Mouse (Mus musculus): ENCODE measurements at regions not wholly inside any gene's neighbourhood (a gene's known extent, or its start where the extent isn't known, plus 50 kb on each side); places are given as distances from the start of the nearest gene placed in this dataset.

DNA sequence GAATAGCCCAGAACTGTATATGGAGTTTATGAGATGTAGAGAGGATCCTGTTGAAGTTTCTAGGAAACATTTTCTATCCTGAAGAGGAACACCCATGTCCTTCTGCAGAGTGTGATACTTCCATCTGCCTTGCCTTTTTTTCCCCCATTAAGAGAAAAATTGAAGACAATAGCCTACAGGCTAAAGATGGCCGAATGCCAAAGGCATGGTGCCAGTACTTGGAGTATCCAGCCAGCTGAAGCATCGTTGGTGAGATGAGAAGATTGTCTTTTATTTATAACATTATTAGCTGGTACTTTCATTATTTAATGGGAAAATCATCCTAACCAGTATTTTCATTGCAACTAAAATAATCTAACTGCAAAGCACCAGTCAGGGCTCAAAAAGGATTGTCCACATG lies 1135.4 kb downstream of the Gsdmc2 start:
- Histone ChIP-seq H3K4me3 (ENCODE audit: control insufficient read depth in 1 of 2, insufficient read depth in 1 of 2, low read depth in 2 of 2, low read length in 2 of 2) (no peak overlapping the region), H3K4me1 (ENCODE audit: control insufficient read depth in 1 of 2, insufficient read depth in 2 of 2, low read length in 2 of 2) (no peaks in the 10 kb centered on the region), H3K27ac (ENCODE audit: control insufficient read depth, low read depth, low read length) (no peak overlapping the region), H3K9me3 (replicated peaks; ENCODE audit: insufficient read depth, low read length) (no peaks in the 10 kb centered on the region), H3K36me3 (ENCODE audit: control insufficient read depth in 1 of 2, insufficient read depth in 2 of 2, low read length in 2 of 2) (no peaks in the 10 kb centered on the region), H3K79me2 (ENCODE audit: control insufficient read depth, insufficient read depth, low read length, poor library complexity) (no peaks in the 10 kb centered on the region), H3K9ac (ENCODE audit: control insufficient read depth, low read depth, low read length, poor library complexity, severe bottlenecking) (no peak overlapping the region), H3K27me3 (ENCODE audit: control insufficient read depth in 1 of 2, insufficient read depth in 2 of 2, low read length in 2 of 2) (peaks cover 0 to 2% of the 10 kb centered on the region in 2 experiments; a peak in 1 of 4 replicates)
- DNase-seq (ENCODE audit: low read depth, low spot score) = no peak
- TF ChIP-seq RCOR1 (IDR thresholded peaks at IDR 0.05; ENCODE audit: low read depth, low read length) = no peak
- no peak for TF ChIP-seq UBTF (IDR thresholded peaks at IDR 0.05; ENCODE audit: borderline replicate concordance, insufficient read depth, low read depth, low read length)

DNA sequence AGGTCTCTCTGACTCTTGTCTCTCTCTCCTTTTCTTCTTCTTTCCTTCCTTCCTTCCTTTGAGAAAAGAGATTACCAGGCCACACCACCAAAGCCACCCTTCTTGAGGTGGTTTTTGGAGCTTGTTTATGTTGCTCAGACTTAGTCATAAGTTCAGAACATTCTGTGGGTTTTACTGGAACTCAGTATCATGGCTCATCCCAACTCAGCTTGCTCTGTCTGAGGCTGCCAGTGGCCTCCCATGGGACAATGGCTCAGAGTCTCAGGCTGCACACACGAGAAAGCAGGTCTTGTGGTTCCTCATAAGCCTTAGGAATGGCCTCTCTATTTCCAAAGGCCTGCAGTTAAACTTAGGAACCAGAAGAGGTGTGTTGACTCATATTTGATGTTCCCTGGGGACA lies 1146.4 kb downstream of the Gsdmc2 start:
- Histone ChIP-seq H3K36me3 (ENCODE audit: control insufficient read depth in 1 of 2, insufficient read depth in 2 of 2, low read length in 2 of 2) (no peaks in the 10 kb centered on the region), H3K4me3 (ENCODE audit: control insufficient read depth in 1 of 2, insufficient read depth in 1 of 2, low read depth in 2 of 2, low read length in 2 of 2) (no peak overlapping the region), H3K4me1 (ENCODE audit: control insufficient read depth in 1 of 2, insufficient read depth in 2 of 2, low read length in 2 of 2) (no peaks in the 10 kb centered on the region), H3K9ac (ENCODE audit: control insufficient read depth, low read depth, low read length, poor library complexity, severe bottlenecking) (no peak overlapping the region), H3K9me3 (replicated peaks; ENCODE audit: insufficient read depth, low read length) (no peaks in the 10 kb centered on the region), H3K79me2 (ENCODE audit: control insufficient read depth, insufficient read depth, low read length, poor library complexity) (no peaks in the 10 kb centered on the region), H3K27ac (ENCODE audit: control insufficient read depth, low read depth, low read length) (no peak overlapping the region), H3K27me3 (ENCODE audit: control insufficient read depth in 1 of 2, insufficient read depth in 2 of 2, low read length in 2 of 2) (no peaks in the 10 kb centered on the region; a peak in 1 of 4 replicates)
- no peak for DNase-seq (ENCODE audit: low read depth, low spot score)
- TF ChIP-seq ETS1 (IDR thresholded peaks at IDR 0.05; ENCODE audit: low read depth, low read length) (no peak), MYC (IDR thresholded peaks at IDR 0.05; ENCODE audit: low read depth, low read length) (no peak), NELFE (IDR thresholded peaks at IDR 0.05; ENCODE audit: low read depth, low read length) (no peak), TCF12 (IDR thresholded peaks at IDR 0.05; ENCODE audit: low read depth, low read length) (no peak), EP300 (IDR thresholded peaks at IDR 0.05; ENCODE audit: low read depth in 1 of 2, low read length in 2 of 2) (no peak), ZKSCAN1 (IDR thresholded peaks at IDR 0.05; ENCODE audit: low read depth, low read length) (no peak), USF2 (IDR thresholded peaks at IDR 0.05; ENCODE audit: borderline replicate concordance in 1 of 2, insufficient read depth in 1 of 2, low read depth in 1 of 2, low read length in 2 of 2) (no peak)

DNA sequence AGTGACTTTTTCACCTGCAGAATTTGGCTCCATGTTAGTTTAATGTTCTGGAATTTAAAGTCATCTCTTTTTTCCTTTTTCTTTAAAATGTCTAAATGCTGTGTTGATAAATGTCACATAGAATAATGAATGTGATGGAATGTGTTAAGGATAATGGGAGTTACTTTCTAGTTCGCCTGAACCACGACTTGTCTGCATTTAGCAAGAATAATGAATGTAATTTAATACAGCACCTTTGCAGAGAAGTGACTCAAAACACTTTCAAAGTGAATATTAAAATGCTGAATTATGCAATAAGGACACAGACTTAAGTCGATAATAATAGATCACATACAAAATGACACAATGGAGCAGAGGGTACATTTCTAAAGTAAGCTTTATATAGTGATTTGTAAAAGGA lies 1150.2 kb downstream of the Gsdmc2 start:
- Histone ChIP-seq H3K79me2 (ENCODE audit: control insufficient read depth, insufficient read depth, low read length, poor library complexity) (no peaks in the 10 kb centered on the region), H3K27ac (ENCODE audit: control insufficient read depth, low read depth, low read length) (no peak overlapping the region), H3K4me3 (ENCODE audit: control insufficient read depth in 1 of 2, insufficient read depth in 1 of 2, low read depth in 2 of 2, low read length in 2 of 2) (no peak overlapping the region), H3K36me3 (ENCODE audit: control insufficient read depth in 1 of 2, insufficient read depth in 2 of 2, low read length in 2 of 2) (no peaks in the 10 kb centered on the region), H3K4me1 (ENCODE audit: control insufficient read depth in 1 of 2, insufficient read depth in 2 of 2, low read length in 2 of 2) (no peaks in the 10 kb centered on the region), H3K9me3 (replicated peaks; ENCODE audit: insufficient read depth, low read length) (no peaks in the 10 kb centered on the region), H3K27me3 (ENCODE audit: control insufficient read depth in 1 of 2, insufficient read depth in 2 of 2, low read length in 2 of 2) (no peaks in the 10 kb centered on the region), H3K9ac (ENCODE audit: control insufficient read depth, low read depth, low read length, poor library complexity, severe bottlenecking) (no peak overlapping the region)
- no peak for DNase-seq (ENCODE audit: low read depth, low spot score)
- no peak for TF ChIP-seq POLR2AphosphoS2 (IDR thresholded peaks at IDR 0.05; ENCODE audit: low read length)
- TF ChIP-seq BHLHE40 (IDR thresholded peaks at IDR 0.05; ENCODE audit: borderline replicate concordance, low read depth, low read length) = no peak
- TF ChIP-seq HCFC1 (IDR thresholded peaks at IDR 0.05; ENCODE audit: low read depth, low read length) = no peak
- no peak for TF ChIP-seq MAZ (IDR thresholded peaks at IDR 0.05; ENCODE audit: low read depth, low read length)
- no peak for TF ChIP-seq RAD21 (IDR thresholded peaks at IDR 0.05; ENCODE audit: low read depth, low read length)
- no peak for TF ChIP-seq RCOR1 (IDR thresholded peaks at IDR 0.05; ENCODE audit: low read depth, low read length)
- TF ChIP-seq E2F4 (IDR thresholded peaks at IDR 0.05; ENCODE audit: borderline replicate concordance, low read depth, low read length) = no peak
- no peak for TF ChIP-seq CHD1 (IDR thresholded peaks at IDR 0.05; ENCODE audit: low read depth, low read length)
- no peak for TF ChIP-seq UBTF (IDR thresholded peaks at IDR 0.05; ENCODE audit: borderline replicate concordance, insufficient read depth, low read depth, low read length)
- TF ChIP-seq USF1 (IDR thresholded peaks at IDR 0.05; ENCODE audit: low read depth, low read length) = no peak
- TF ChIP-seq MAX (IDR thresholded peaks at IDR 0.05; ENCODE audit: low read length) = no peak
- no peak for TF ChIP-seq MYC (IDR thresholded peaks at IDR 0.05; ENCODE audit: low read depth, low read length)
- TF ChIP-seq POLR2A (IDR thresholded peaks at IDR 0.05; ENCODE audit: control insufficient read depth in 1 of 2, insufficient read depth in 1 of 2, low read depth in 1 of 2, low read length in 2 of 2, poor library complexity in 1 of 2) = no peak
- no peak for TF ChIP-seq ETS1 (IDR thresholded peaks at IDR 0.05; ENCODE audit: low read depth, low read length)
- TF ChIP-seq POLR2AphosphoS5 (IDR thresholded peaks at IDR 0.05; ENCODE audit: borderline replicate concordance, low read depth, low read length) = no peak
- no peak for TF ChIP-seq EP300 (IDR thresholded peaks at IDR 0.05; ENCODE audit: low read depth in 1 of 2, low read length in 2 of 2)
- TF ChIP-seq SMC3 (IDR thresholded peaks at IDR 0.05; ENCODE audit: low read depth, low read length) = no peak
